Mouse (Mus musculus): ENCODE results near the gene Cypt2.
"Not testable (repeated sequence)": the region's sequence is repeated elsewhere in the genome, so short reads cannot be mapped to it uniquely, and the experiment has no call there.

Gene Cypt2

GRCm38 (mm10) chrX:105499472-105499871 is at the start of gene Cypt2:
Gene Cypt2 (plus strand): TSS chrX:105499772.
- not testable (repeated sequence) for DNase-seq (ENCODE audit: low spot score in 2 of 2)

- DNase-seq (ENCODE audit: low spot score in 2 of 2): no peak
Measured at GRCm38 (mm10) chrX:105546234-105546633, 46.7 kb downstream of the Cypt2 start.
